Mouse (Mus musculus): ENCODE measurements at regions not wholly inside any gene's neighbourhood (a gene's known extent, or its start where the extent isn't known, plus 50 kb on each side); places are given as distances from the start of the nearest gene placed in this dataset.

DNA sequence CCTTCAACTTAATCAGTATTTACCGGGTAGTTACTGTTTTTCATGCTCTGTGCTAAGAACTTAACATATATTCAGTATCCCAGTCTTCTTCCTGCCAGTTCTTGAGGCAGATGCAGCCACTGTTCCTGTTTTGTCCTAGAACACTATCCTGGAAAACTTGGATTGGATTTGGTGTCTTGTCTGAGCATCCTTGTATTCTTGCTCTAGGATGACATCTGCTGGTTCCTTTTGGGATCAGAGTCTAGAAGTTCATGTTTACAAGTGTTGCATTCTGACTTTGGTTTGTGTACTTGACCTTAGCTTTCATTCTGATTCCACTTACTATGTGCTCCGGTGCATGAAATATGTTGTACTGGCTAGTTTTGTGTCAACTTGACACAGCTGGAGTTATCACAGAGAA, 55.4 kb downstream of the Cldn34b3 start:
- Histone ChIP-seq H3K4me3 (ENCODE audit: insufficient read depth, low read depth, low read length) (no peak overlapping the region), H3K4me1 (ENCODE audit: control insufficient read depth, insufficient read depth, low read length) (no peaks in the 10 kb centered on the region), H3K36me3 (ENCODE audit: control insufficient read depth, insufficient read depth, low read length) (no peaks in the 10 kb centered on the region), H3K27me3 (replicated peaks; ENCODE audit: control insufficient read depth, insufficient read depth, low read length) (no peaks in the 10 kb centered on the region), H3K27ac (ENCODE audit: insufficient read depth, low read depth, low read length) (no peak overlapping the region)
- TF ChIP-seq POLR2A (IDR thresholded peaks at IDR 0.05; ENCODE audit: low read depth, low read length) (no peak), CTCF (conservative IDR thresholded peaks at IDR 0.05; ENCODE audit: insufficient read depth, insufficient read length, low read depth, low read length) (no peak)
- WGBS: 46% methylated on average over 2 of the region's 2 CpGs
- peak; percentile 3 for DNase-seq

Data from kidney, adult 2 months (tissue).